Mouse (Mus musculus): ENCODE data around the gene Irx1.

GRCm38 (mm10) chr13:71968286-71968685, 4.8 kb upstream of the Irx1 start:
- TF ChIP-seq POLR2A (IDR thresholded peaks at IDR 0.05; ENCODE audit: insufficient read depth, low read depth, low read length) (no peak), CTCF (IDR thresholded peaks at IDR 0.05; ENCODE audit: insufficient read depth, low read depth, low read length) (no peak)

Measured in olfactory bulb, adult 2 months (tissue).